Mouse (Mus musculus): ENCODE data around the gene Abcc8. TPM values are rescaled to one million over a fixed set of nuclear protein-coding genes. Genes with fewer than 3 reads are reported as not detected.

Abcc8 gene
- polyA plus RNA-seq, 1 experiment, result not detected

DNA sequence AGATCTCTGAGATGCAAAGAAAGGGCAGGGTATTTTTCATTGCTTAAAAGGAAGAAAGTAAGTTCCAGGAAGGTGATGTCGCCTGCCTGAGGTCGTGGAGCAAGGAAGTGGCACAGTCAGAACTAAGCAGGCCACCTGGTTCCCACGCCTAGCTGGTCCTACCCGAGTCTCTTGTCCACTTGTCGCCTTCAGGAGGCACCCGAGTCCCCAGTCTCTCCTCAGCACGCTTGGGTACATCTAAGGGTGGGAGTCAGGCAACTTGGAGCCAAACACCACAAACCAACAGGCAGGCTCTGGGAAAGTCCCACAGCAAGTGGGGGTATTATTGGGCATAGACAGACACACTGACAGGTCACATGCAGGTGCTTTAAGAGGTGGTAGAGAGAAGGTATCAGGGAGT is 49.1 kb downstream of the Abcc8 start:
- TF ChIP-seq GATA1 (IDR thresholded peaks at IDR 0.05; ENCODE audit: low read length), result no peak

DNA sequence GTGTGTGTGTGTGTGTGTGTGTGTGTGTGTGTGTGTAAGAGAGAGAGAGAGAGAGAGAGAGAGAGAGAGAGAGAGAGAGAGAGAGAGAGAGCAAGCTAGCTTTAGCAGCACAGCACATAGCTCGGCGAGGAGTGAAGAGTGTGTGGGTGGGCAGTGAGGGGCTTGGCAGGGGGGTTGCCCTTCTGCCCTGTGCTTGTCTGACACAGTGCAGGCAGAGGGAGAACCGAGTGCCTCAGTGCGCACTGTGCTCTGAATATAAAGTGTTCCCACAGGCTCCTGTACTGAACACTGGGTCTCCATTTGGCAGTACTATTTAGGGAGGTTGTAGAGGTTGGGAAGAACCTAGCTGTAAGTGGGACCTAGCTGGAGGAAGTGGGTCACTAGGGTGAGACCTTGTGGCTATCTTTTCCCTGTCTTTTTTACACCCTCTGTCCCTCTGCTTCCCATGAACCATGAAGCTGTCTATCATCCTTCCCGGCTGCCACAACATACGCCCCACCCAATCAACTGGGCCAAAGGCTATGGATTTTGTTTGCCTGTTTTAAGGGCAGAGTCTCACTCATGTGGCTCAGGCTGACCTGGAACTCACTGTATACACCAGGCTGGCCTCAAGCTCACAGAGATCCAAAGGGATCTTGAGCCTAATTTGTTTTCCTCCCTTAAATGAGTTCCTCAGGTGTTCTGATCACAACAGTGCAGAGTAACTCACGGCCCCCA is 50.2 kb downstream of the Abcc8 start:
- no peak for TF ChIP-seq GATA1 (IDR thresholded peaks at IDR 0.05; ENCODE audit: low read length)

DNA sequence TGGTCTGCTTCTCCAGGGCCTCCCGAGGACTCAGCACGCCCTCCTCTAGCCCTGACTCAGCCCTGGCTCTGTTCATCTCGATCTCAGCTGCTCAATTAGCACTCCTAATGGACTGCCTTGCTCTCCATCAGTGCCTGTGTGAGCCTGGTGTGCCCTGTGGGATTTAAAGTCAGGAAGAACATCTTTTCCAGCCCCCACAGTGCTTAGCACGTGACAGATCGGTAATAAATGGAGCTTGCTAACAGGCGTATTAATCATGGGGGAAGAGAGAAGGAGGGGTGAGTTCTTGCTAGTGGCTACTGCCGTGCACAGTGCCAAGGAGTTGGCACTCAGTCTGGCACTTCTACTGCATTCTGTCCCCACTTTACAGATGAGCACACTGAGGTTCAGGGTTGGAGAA is 51.6 kb downstream of the Abcc8 start:
- TF ChIP-seq GATA1 (IDR thresholded peaks at IDR 0.05; ENCODE audit: low read length), result no peak

DNA sequence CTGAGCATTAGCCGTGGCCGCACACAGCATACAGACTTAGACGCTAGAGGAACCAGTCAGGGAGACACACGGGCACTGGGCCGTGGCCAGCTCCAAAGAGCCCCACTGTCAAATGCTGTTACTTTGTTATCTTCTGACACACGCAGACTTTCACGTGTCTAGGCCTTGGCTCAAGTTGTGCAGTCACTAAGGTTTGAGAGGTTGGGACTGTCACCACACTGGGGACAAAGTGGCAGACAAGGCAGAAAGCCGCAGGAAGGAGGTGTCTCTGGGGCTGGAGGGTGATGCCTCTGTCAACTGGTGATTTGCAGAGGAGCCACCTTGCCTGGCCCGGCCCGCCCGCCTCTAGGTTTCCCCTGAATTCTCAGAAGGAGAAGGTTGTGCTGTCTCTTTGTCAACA is 54.5 kb downstream of the Abcc8 start:
- TF ChIP-seq GATA1 (IDR thresholded peaks at IDR 0.05; ENCODE audit: low read length), result no peak

DNA sequence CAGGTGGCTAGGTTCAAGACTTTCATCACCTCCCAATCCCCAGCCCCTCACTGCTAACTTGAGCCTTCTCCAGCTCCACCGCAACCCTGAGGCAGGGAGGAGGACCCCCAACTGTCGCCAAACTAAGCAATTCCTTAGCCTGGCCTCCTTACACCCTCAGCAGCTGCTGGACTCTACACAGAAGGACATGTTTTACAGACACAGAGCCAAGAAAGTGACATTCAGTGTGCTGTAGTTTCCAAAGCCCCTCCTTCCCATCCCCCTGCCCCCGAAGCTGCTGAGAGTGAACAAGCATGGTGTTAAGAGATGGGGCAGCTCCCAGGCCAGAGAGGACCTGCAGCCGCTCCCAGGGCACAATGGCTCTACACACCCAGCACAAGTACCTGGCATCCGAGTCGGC is 55.4 kb downstream of the Abcc8 start:
- no peak for TF ChIP-seq GATA1 (IDR thresholded peaks at IDR 0.05; ENCODE audit: low read length)

DNA sequence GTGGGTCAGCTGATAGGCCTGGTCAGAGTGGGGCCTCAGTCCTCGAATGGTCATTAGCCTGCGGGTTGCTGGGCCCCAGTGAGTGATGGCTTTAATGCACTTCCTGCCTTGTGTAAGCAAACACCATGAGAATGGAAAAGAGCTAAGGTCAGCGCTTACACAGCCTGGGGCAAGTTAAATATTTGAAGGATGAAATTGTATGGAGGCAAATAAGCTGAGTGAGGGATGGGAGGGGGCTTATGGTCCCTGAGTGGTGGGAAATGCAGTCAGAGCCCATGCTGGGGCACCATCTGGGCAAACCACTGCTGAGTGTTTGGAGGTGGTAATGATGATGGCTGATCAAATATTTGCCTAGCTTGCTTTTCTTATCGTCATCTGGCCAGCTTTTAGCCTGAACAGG is 56.9 kb downstream of the Abcc8 start:
- no peak for TF ChIP-seq GATA1 (IDR thresholded peaks at IDR 0.05; ENCODE audit: low read length)

DNA sequence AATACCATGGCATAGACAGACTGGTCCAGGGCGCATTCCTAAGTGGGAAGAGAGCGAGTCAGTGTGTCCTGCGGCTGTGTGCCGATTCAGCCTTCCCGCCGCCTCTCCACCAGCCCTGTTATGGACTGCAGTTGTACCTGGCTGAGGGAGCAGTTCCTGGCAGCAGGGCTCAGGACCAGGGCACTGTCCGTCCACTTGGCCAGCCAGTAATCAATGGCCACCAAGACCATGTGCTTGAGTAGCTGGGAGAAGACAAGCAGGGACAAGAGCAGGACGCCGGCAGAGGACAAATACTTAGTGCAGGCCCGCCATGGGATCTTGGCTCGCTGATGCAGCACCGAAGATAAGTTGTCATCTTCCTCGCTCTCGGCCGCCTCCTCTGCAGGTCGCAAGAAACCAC is 62.8 kb downstream of the Abcc8 start:
- TF ChIP-seq GATA1 (IDR thresholded peaks at IDR 0.05; ENCODE audit: low read length), result no peak

DNA sequence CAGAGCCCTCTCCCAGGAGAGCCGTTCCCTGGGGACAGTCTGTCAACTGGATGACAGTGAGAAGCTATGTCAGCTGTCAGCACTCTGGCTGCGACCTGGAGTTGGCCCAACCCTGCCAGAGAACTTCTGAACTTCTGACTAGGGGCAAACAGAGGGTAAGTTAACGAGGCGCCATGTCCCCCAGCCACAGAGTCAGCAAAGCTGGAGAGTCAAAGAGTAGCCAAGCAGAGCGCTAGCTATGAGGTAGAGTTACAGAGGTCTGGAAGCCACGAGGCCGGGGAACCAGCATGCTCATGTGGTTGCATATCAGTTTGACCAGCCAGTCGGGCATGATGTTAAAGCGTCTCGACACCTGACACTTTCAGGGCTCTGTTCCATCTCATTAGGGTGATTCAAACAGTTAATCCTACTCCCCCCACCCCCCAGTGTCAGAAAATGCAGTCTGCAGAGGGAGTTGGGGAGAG is 63.7 kb downstream of the Abcc8 start:
- no peak for TF ChIP-seq GATA1 (IDR thresholded peaks at IDR 0.05; ENCODE audit: low read length)

DNA sequence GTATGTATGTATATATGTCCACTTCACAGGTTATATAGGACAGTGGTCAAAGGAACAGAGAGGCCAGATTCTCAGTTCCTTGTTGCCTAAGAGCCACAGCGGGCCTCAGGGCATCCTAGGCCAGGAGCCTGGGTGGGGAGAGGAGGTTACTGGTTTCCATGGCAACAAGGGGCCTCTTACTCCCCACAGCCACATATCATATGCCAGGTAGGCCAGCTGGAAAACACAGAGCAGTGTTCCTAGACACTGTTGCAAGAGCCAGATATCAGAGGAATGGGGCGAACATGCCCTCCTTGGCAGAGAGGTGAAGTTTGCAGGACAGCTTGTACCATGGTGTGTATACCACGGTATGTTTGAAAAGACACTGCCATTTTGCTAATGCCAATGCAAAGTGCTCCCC is 66.4 kb downstream of the Abcc8 start:
- TF ChIP-seq GATA1 (IDR thresholded peaks at IDR 0.05; ENCODE audit: low read length), result no peak

DNA sequence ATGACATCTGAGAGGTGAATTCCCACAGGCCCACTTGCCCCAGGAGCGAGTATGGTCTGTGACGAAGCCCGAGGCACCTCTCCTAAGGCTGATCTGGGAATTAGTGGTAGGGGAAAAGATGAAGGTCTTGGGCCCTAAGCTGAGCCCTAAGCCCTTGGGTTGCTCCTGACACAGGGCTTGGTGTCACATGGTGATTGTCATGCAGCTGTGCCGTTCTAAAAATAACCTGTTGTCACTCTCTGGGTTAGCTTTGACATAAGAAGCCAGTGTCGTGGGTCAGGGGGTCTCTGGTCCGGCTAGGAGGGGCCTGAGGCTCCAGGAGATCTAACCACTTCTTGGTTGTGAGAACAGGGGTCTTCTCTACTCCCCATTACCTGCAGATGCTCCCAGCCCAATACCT is 67.9 kb downstream of the Abcc8 start:
- no peak for TF ChIP-seq GATA1 (IDR thresholded peaks at IDR 0.05; ENCODE audit: low read length)

DNA sequence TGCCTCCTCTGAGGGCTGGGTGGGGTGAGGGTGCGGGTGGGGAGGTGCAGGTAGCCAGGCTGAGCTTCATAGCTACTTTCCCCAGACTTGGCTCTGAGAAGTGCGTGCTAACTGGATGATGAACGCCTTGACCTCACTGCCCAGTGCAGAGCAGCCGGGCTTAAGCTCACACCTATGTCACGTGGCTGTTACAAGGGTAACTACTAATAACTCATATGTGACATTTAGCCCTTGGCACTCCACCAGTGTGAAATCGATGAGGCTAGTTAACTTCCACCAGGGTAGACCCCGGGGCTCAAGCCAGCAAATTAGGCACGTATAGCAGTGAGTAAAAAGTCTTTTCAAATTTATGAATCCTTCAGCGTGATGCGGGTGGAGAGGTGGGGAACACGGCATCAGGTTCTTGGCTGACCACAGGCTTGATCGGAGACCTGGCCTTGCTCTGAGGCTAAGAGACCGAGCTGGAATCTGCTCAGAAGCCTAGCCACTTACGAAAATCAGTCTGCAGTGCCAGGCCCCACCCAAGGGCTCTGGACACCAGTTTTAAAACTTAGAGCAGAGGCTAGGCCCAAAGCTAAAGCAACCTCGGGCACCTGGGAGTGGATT is 68.5 kb downstream of the Abcc8 start:
- no peak for TF ChIP-seq GATA1 (IDR thresholded peaks at IDR 0.05; ENCODE audit: low read length)

DNA sequence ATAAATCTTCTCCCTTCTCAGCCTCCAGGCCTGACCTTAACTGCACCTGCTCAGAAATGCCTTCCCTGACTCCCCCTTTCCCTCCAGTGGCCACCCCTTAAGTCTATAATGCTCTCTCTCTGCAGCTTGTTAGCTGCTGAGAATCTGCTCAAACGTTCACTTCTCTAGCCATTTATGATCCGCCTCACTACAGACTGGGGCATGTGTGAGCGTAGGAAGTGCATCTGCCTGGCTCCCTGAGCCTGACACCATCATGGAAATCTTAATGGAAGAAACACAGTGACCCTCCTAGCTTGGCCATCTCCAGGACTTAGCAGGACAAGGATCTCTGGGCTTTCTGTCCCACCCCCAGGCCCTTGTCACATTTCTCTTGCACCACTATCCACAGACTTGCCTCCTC is 69.8 kb downstream of the Abcc8 start:
- no peak for TF ChIP-seq GATA1 (IDR thresholded peaks at IDR 0.05; ENCODE audit: low read length)

DNA sequence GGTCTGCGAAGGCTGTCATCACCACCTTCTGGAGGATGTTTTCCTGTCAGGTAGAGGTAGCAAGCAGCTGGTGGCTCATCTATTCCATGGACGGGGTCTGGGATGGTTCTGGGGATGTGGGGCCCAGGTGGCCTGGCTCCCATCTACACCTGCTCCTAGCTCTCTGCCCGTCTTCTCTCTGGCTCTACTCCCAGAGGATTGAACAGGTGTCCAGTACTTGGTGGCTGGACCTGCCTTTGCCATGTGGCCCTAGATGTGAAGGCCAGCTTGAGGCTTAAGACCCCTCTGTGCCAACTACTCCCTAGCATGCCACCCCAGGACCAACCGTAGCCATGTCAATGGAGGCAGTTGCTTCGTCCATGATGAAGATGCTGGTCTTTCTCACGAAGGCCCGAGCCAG is 74.3 kb downstream of the Abcc8 start:
- TF ChIP-seq GATA1 (IDR thresholded peaks at IDR 0.05; ENCODE audit: low read length), result no peak

DNA sequence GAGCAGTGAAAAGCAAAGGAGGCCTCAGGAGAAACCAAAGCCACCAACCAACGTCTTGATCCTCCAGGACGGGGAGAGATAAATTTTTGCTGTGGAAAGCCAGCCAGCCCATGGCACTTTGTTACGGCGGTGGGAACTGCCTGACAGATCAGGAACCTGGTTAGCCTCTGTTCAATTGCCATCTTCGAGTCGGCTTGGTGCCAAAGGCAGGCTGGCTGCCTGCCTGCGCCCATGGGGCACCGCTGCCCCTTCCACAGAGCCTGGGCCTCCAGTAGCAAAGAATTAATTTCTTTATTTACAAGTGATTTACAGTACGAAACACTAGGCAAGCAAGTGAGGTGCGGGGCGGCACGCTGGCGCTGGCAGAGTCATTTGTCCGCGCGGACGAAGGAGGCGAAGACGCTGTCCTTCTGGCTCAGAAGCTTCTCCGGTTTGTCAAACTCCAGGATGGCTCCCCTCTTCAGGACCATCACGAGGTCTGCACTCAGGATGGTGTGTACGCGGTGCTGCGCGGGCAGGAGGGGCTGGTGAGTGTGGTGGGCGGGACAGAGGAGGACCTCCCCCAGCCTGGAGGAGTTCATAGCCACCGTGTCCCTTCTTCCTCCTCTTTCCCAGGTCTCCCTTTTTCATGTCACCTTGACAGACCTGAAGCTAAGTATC is 75.4 kb downstream of the Abcc8 start:
- no peak for TF ChIP-seq GATA1 (IDR thresholded peaks at IDR 0.05; ENCODE audit: low read length)

DNA sequence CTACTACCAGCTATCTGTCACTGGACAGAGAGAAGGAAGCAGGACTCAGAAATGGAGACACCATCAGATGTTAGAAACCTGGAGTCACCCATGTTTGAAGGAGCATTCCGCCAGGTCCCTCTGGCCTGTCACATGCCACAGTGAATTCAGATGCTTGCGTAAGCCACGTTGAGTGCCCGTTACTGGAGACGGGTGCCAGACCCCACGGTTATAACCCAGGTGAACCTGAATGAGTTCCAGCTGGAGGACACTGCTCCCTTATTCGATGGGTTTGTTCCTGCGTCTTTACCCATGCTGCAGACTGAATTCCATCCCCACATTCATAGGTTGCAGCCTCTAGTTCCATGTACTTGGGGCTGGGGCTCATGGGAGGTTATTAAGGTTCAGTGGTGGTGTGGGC is 76.1 kb downstream of the Abcc8 start:
- TF ChIP-seq GATA1 (IDR thresholded peaks at IDR 0.05; ENCODE audit: low read length), result no peak

DNA sequence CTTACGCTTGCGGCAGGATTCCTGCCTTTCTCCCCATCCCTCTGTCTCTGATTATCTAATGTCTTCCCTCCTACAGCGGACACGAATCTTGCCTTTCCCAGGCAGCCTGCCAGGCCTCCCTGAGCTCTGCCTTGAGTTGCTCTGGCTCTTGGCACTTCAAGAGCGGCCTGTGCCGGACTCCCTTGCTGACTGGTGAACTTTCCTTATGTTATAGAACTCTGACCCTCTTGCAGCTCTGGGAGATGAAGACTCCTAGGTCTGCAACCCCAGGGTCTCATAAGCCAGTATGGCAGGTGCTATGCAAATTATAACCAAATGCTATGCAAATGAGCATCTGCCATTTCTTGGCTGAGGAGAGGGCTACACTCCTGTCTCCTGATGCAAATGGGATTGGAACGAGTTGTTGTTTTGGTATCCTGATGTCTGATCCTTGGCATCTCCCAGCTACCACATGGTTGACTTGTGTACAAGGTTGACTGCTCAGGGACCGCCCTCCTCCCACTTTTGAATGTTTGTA is 76.7 kb downstream of the Abcc8 start:
- no peak for TF ChIP-seq GATA1 (IDR thresholded peaks at IDR 0.05; ENCODE audit: low read length)

DNA sequence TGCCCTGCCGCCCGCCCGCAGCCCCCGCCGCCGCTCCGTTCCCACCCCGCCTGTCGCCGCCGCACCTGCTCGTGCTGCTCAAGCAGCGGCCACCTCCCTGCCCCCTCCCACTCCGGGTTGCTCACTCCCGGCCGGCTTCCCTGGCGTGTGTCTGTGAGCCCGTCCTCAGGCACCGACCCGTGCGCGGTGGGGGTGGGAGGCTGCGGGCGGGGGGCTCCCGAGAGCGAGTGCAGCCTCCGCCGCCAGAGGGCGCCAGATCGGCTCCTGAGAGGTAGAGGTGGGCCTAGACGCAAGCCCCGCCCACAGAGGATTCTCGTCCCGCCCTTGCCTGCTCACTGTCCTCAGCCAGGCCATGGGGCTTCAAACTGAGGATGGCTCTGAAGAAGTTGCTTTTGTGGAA is 79.3 kb downstream of the Abcc8 start, which contains the start of gene Kcnj11:
Kcnj11 (minus strand) TSS at position 202 of the 400 bp plus-strand sequence.
- TF ChIP-seq GATA1 (IDR thresholded peaks at IDR 0.05; ENCODE audit: low read length), result no peak

All from G1E-ER4 (cell line).